8 mouse cellular contexts compared by ENCODE assay signal in genomic region chr7:44246055-44246983, GRCm38 (mm10). TPM values are rescaled to one million over a fixed set of nuclear protein-coding genes. Genes with fewer than 3 reads are reported as not detected.
DNase-seq lines count a peak whose midpoint lies in the region; ATAC-seq lines count a peak whose summit lies in the region.

TSS of gene 1700028J19Rik (minus strand) at chr7:44246695.
TSS of gene 2410002F23Rik (plus strand) at chr7:44246722.

- H3K36me3 ChIP-seq in lung, embryonic 16.5 days (ENCODE audit: control insufficient read depth, insufficient read depth, low read length), result peaks cover 16% of the 10 kb centered on the region

- H3K9ac ChIP-seq in lung, embryonic 16.5 days (ENCODE audit: low read length), result peak within 1 kb of the TSS; percentile 95

- peaks cover 10% of the 10 kb centered on the region for H3K4me1 ChIP-seq in lung, embryonic 16.5 days (replicated peaks; ENCODE audit: control insufficient read depth, insufficient read depth, low read length)

- H3K9me3 ChIP-seq in lung, embryonic 16.5 days (ENCODE audit: control insufficient read depth, low read length), result no peaks in the 10 kb centered on the region

- WGBS in lung, embryonic 16.5 days, result under 1% methylated on average over 62 of the region's 62 CpGs

- H3K27ac ChIP-seq in lung, embryonic 16.5 days (ENCODE audit: low read length), result peak within 1 kb of the TSS; percentile 94

- H3K4me3 ChIP-seq in lung, embryonic 16.5 days (ENCODE audit: low read length), result peak within 1 kb of the TSS; percentile 84

- peak; percentile 51 for DNase-seq in MEL-GATA-1-ER (ENCODE audit: extremely low read depth, low read depth)
- DNase-seq in cerebellum, adult 8-10 months, result peak; percentile 96
- DNase-seq in forelimb bud, embryonic 11.5 days (ENCODE audit: low read depth, low spot score), result peak; percentile 94
- peak; percentile 88 for DNase-seq in layer of hippocampus, adult 9-10 months (ENCODE audit: low spot score)
- DNase-seq in ovary, postnatal 10 days (ENCODE audit: low spot score), result peak; percentile 88
- DNase-seq in thymus, postnatal 10 days (ENCODE audit: low spot score in 2 of 2), result peak; percentile 89 to 93

- no peaks in the 10 kb centered on the region for H3K27me3 ChIP-seq in lung, embryonic 16.5 days (ENCODE audit: control insufficient read depth, insufficient read depth, low read depth, low read length)

- ATAC-seq in hematopoietic stem cell, adult 5-6 weeks (replicated peaks in 1 of 2; ENCODE audit: insufficient read depth in 1 of 2, low FRiP score in 2 of 2, low TSS enrichment in 1 of 2, low read depth in 1 of 2, poor library complexity in 2 of 2, severe bottlenecking in 2 of 2), result peak; percentile 70 to 83
- ATAC-seq in lung, embryonic 16.5 days (ENCODE audit: low read depth), result peak; percentile 91

- peak within 1 kb of the TSS; percentile 54 for H3K4me2 ChIP-seq in lung, embryonic 16.5 days (ENCODE audit: low read depth, low read length)

RNA-seq across cellular contexts. Expression of gene 1700028J19Rik, which starts in this region (rescaled TPM):
- total RNA-seq in hematopoietic stem cell, adult 5-6 weeks (2017), result 0.31 TPM in 1 of 2 replicates, not detected in the other
- polyA plus RNA-seq in lung, embryonic 16.5 days (2015; fragmentation: Nextera tagmentation; extraction: Ambion mirVana), result 0.96 and 0.97 TPM in 2 replicates

RNA-seq across cellular contexts. Expression of gene 2410002F23Rik, which starts in this region (rescaled TPM):
- total RNA-seq in hematopoietic stem cell, adult 5-6 weeks (2017), result 86.6 and 87.3 TPM in 2 replicates
- polyA plus RNA-seq in lung, embryonic 16.5 days (2015; fragmentation: Nextera tagmentation; extraction: Ambion mirVana), result 113 and 123 TPM in 2 replicates

Comparison
In these comparisons a context has a peak if more than half of its experiments do, and no peak if none do; other contexts are left out.
1. Peak in every context shown above with its lines: DNase-seq, ATAC-seq, H3K4me3 ChIP-seq and H3K27ac ChIP-seq.